Mouse (Mus musculus): ENCODE data around the gene Fbf1. TPM values are rescaled to one million over a fixed set of nuclear protein-coding genes. Genes with fewer than 3 reads are reported as not detected.
A peak's percentile ranks its signal among the peaks of the same experiment; 100 is the strongest.
"Not testable (repeated sequence)": the region's sequence is repeated elsewhere in the genome, so short reads cannot be mapped to it uniquely, and the experiment has no call there.

Gene Fbf1
- polyA plus RNA-seq, 1 experiment from 2014 or later: 36.8 TPM

DNA sequence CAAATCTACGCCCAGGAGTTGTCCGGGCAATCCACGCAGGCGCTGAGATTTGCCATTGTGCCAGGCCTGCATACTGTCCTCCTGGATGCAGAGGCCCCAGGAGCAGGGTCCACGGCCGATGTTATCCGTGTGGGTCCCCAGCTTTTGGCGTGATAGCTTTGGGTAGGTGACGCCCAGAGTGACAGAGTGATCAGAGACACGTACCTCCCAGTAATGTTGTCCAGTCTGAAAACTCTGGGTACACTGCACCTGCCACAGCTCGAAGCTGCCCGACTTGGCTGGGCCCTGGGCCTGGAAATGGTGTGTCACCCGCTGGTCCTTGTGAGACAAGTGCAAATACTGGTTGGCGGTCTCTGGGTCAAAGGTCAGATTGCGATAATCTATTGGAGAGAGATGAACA lies 41.7 kb downstream of the Fbf1 start:
- H3K4me2 ChIP-seq (replicated peaks; ENCODE audit: low read depth, low read length): no peak overlapping the region
- no peak overlapping the region for H3K4me3 ChIP-seq (ENCODE audit: low read length)
- H3K9ac ChIP-seq (ENCODE audit: low read depth, low read length): no peak overlapping the region
- no peaks in the 10 kb centered on the region for H3K9me3 ChIP-seq (ENCODE audit: control insufficient read depth, low read length)
- no peak overlapping the region for H3K27ac ChIP-seq (ENCODE audit: low read depth, low read length)
- 96% methylated on average over 15 of the region's 15 CpGs for WGBS
- peaks cover 8% of the 10 kb centered on the region; the same call in 1 of the 2 replicates for H3K36me3 ChIP-seq (ENCODE audit: control insufficient read depth, insufficient read depth, low read length)
- no peaks in the 10 kb centered on the region for H3K27me3 ChIP-seq (ENCODE audit: control insufficient read depth, insufficient read depth, low read length)
- peaks cover 7% of the 10 kb centered on the region for H3K4me1 ChIP-seq (ENCODE audit: control insufficient read depth, insufficient read depth, low read length)
- ATAC-seq (ENCODE audit: low FRiP score, low TSS enrichment): no peak

DNA sequence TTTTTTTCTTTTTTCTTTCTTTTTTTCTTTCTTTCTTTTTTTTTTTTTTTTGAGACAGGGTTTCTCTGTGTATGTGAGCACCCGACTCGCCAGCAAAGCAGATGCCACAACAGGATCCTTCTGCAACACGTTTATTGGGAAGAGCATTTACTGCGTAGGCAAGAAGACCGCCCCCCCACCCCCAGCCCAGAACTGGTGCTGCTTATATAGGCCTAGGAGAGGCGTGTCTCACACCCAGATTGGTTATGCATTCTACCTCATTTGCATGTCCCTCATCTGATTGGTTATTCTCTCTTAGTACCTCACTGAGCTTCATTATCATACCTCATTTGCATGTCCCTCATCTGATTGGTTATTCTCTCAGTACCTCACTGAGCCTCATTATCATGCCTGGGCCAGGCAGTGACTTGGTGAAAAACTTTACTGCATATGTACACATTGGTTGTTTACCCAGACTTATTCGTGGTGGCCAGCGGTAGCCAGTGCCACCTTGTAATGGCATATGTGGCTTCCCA lies 46.2 kb downstream of the Fbf1 start:
- H3K9ac ChIP-seq (ENCODE audit: low read depth, low read length); ATAC-seq (ENCODE audit: low FRiP score, low TSS enrichment); H3K4me1 ChIP-seq (ENCODE audit: control insufficient read depth, insufficient read depth, low read length); H3K36me3 ChIP-seq (ENCODE audit: control insufficient read depth, insufficient read depth, low read length); H3K27ac ChIP-seq (ENCODE audit: low read depth, low read length); H3K9me3 ChIP-seq (ENCODE audit: control insufficient read depth, low read length); H3K4me2 ChIP-seq (replicated peaks; ENCODE audit: low read depth, low read length); H3K4me3 ChIP-seq (ENCODE audit: low read length); H3K27me3 ChIP-seq (ENCODE audit: control insufficient read depth, insufficient read depth, low read length): not testable (repeated sequence)
- WGBS: 94% methylated on average over 8 of the region's 8 CpGs

DNA sequence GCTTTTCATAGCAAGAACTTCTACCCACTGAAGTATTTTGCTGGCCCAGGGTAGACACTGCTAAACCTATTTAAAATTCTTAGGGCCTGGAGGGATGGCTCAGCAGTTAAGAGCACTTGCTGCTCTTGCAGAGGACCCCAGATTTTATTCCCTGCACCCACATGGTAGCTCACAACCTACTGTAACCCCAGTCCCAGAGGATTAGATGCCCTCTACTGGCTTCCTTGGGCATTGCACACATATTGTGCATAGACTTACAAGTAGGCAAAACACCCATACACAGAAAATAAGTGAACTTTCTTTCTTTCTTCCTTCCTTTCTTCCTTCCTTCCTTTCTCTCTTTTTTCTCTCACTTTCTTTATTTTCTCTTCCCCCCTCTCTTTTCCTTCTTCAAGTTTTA lies 50.1 kb downstream of the Fbf1 start:
- no peak overlapping the region for H3K4me2 ChIP-seq (replicated peaks; ENCODE audit: low read depth, low read length)
- no peaks in the 10 kb centered on the region for H3K27me3 ChIP-seq (ENCODE audit: control insufficient read depth, insufficient read depth, low read length)
- no peak overlapping the region for H3K9ac ChIP-seq (ENCODE audit: low read depth, low read length)
- no peak overlapping the region for H3K27ac ChIP-seq (ENCODE audit: low read depth, low read length)
- H3K4me1 ChIP-seq (ENCODE audit: control insufficient read depth, insufficient read depth, low read length): no peaks in the 10 kb centered on the region
- H3K36me3 ChIP-seq (ENCODE audit: control insufficient read depth, insufficient read depth, low read length): 0 out of 2 replicates have a peak, but pooled peaks cover 4% of the 10 kb centered on the region
- H3K9me3 ChIP-seq (ENCODE audit: control insufficient read depth, low read length): no peaks in the 10 kb centered on the region
- no peak for ATAC-seq (ENCODE audit: low FRiP score, low TSS enrichment)
- H3K4me3 ChIP-seq (ENCODE audit: low read length): no peak overlapping the region

DNA sequence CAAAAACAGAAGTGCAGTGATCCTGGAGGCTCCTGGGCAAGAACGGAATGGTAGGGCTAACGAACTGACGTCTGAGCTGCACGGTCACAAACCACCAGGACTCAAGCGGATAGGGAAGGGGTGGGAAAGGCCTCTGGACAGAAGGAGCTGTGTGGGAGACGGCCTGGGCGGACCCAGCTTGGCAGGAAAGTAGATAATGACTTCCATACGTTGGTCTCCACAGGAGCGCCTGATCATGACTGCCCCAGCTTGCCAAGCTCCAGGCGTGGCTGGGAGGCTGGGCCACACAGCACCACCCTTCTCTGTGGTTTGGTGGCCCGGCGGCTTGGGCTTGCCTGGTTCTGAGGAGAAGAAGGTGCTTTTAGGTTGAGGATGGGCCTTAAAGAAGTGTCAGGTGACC lies 50.7 kb downstream of the Fbf1 start:
- Histone ChIP-seq H3K27me3 (ENCODE audit: control insufficient read depth, insufficient read depth, low read length) (no peaks in the 10 kb centered on the region), H3K9ac (ENCODE audit: low read depth, low read length) (no peak overlapping the region), H3K9me3 (ENCODE audit: control insufficient read depth, low read length) (no peaks in the 10 kb centered on the region), H3K27ac (ENCODE audit: low read depth, low read length) (no peak overlapping the region), H3K4me1 (ENCODE audit: control insufficient read depth, insufficient read depth, low read length) (no peaks in the 10 kb centered on the region), H3K4me2 (replicated peaks; ENCODE audit: low read depth, low read length) (no peak overlapping the region), H3K4me3 (ENCODE audit: low read length) (no peak overlapping the region), H3K36me3 (ENCODE audit: control insufficient read depth, insufficient read depth, low read length) (no peaks in the 10 kb centered on the region)
- 59% methylated on average over 12 of the region's 12 CpGs for WGBS
- ATAC-seq (ENCODE audit: low FRiP score, low TSS enrichment): no peak

DNA sequence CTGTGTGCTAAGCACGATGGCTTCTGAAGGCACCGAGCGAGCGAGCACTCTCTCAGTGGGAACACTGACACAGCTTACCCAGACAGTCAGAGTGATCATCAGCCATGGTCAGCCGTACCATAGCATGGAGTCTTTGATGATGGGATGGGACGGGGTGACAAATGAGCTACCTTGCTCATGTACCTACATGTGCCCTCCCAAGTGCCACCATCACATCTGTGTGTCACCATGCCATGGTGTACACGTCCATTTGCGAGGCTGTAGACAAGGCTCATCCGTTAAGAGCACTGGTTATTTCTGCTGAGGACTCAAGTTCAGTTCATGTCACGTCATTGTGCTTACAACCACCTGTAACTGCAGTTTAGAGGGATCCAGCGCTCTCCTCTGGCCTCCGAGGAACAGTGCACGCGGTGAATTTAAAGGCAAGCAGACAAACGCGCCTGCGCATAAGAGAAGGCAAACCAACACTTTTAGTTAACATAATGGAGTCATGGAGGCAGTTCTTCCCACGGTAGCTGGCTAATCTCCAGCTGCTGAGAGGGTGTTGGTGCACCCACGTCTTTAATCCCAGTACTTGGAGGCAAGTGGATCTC lies 56.3 kb downstream of the Fbf1 start:
- no peak overlapping the region for H3K4me3 ChIP-seq (ENCODE audit: low read length)
- H3K27ac ChIP-seq (ENCODE audit: low read depth, low read length): no peak overlapping the region
- H3K9me3 ChIP-seq (ENCODE audit: control insufficient read depth, low read length): no peaks in the 10 kb centered on the region
- peaks cover 35% of the 10 kb centered on the region for H3K27me3 ChIP-seq (ENCODE audit: control insufficient read depth, insufficient read depth, low read length)
- WGBS: 87% methylated on average over 19 of the region's 19 CpGs
- H3K4me2 ChIP-seq (replicated peaks; ENCODE audit: low read depth, low read length): no peak overlapping the region
- no peaks in the 10 kb centered on the region for H3K36me3 ChIP-seq (ENCODE audit: control insufficient read depth, insufficient read depth, low read length)
- peaks cover 25% of the 10 kb centered on the region for H3K4me1 ChIP-seq (ENCODE audit: control insufficient read depth, insufficient read depth, low read length)
- H3K9ac ChIP-seq (ENCODE audit: low read depth, low read length): no peak overlapping the region
- no peak for ATAC-seq (ENCODE audit: low FRiP score, low TSS enrichment)

DNA sequence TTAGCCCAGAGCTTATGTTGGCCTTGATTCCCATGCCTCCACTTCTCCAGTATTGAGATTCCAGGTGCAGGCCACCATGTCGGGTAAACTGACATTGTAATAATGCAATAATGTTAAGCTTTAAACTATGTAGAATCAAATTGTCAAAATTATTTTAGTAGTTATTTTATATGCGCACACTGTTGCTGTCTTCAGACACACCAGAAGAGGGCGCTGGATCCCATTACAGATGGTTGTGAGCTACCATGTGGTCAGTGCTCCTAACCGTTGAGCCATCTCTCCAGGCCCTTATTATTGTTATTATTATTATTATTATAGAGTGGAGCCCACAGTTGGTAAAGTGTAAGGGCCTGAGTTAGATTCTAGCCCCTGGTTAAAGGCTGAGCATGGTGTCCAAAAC lies 56.9 kb downstream of the Fbf1 start:
- H3K36me3 ChIP-seq (ENCODE audit: control insufficient read depth, insufficient read depth, low read length): no peaks in the 10 kb centered on the region
- H3K4me1 ChIP-seq (ENCODE audit: control insufficient read depth, insufficient read depth, low read length): peaks cover 31% of the 10 kb centered on the region
- H3K9me3 ChIP-seq (ENCODE audit: control insufficient read depth, low read length): no peaks in the 10 kb centered on the region
- WGBS: 81% methylated on average over 4 of the region's 4 CpGs
- peaks cover 40% of the 10 kb centered on the region for H3K27me3 ChIP-seq (ENCODE audit: control insufficient read depth, insufficient read depth, low read length)
- H3K4me3 ChIP-seq (ENCODE audit: low read length): no peak overlapping the region
- H3K27ac ChIP-seq (ENCODE audit: low read depth, low read length): no peak overlapping the region
- no peak for ATAC-seq (ENCODE audit: low FRiP score, low TSS enrichment)
- H3K9ac ChIP-seq (ENCODE audit: low read depth, low read length): no peak overlapping the region
- no peak overlapping the region for H3K4me2 ChIP-seq (replicated peaks; ENCODE audit: low read depth, low read length)

DNA sequence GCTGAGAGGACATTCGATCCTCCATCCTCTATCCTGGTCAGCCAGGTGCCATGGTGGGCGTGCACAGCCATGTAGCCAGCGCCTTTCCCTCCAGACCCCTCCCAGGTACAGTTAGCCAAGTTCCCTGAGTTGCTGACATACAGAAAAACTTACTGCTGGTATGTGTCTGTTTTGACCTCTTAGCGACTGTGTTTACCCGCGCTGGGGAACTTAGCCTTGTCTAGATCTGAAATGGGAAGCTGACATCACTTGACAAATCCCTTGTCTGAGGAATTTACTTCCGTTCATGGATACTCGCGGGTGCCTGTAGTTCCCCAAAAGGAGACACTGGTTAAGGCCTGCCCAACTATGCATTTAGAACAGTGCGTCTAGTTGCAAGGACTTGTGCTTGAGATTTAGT lies 57.4 kb downstream of the Fbf1 start:
- ATAC-seq (ENCODE audit: low FRiP score, low TSS enrichment): no peak; the same call in 1 of the 2 replicates
- peak overlapping the region; percentile 47 for H3K4me3 ChIP-seq (ENCODE audit: low read length)
- no peaks in the 10 kb centered on the region for H3K9me3 ChIP-seq (ENCODE audit: control insufficient read depth, low read length)
- peaks cover 40% of the 10 kb centered on the region for H3K27me3 ChIP-seq (ENCODE audit: control insufficient read depth, insufficient read depth, low read length)
- peaks cover 36% of the 10 kb centered on the region for H3K4me1 ChIP-seq (ENCODE audit: control insufficient read depth, insufficient read depth, low read length)
- peak overlapping the region; percentile 56; the same call in 1 of the 2 replicates for H3K9ac ChIP-seq (ENCODE audit: low read depth, low read length)
- H3K4me2 ChIP-seq (replicated peaks; ENCODE audit: low read depth, low read length): peak overlapping the region; percentile 59
- no peak overlapping the region for H3K27ac ChIP-seq (ENCODE audit: low read depth, low read length)
- H3K36me3 ChIP-seq (ENCODE audit: control insufficient read depth, insufficient read depth, low read length): no peaks in the 10 kb centered on the region
- WGBS: 24% methylated on average over 10 of the region's 10 CpGs

DNA sequence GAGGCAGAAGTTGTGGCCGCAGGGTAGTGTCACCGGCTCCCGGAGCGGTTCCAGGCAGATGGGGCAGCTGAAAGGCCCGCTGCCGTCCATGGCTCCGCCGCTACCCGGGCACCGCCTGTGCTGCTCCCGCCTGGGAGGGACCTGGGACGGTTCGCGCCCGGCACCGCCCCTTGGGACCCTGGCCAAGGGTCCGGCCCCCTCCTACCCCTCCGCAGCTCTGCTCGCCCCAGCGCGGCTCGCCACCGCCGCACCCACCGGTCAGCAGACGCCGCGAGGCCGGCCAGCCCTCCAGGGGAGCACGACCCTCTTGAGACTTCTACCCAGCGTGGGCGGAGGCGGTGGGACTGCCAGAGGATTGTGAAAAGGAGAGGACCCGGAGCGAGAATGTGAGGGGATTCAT lies 57.8 kb downstream of the Fbf1 start:
- H3K4me1 ChIP-seq (ENCODE audit: control insufficient read depth, insufficient read depth, low read length): peaks cover 38% of the 10 kb centered on the region
- H3K36me3 ChIP-seq (ENCODE audit: control insufficient read depth, insufficient read depth, low read length): no peaks in the 10 kb centered on the region
- H3K27me3 ChIP-seq (ENCODE audit: control insufficient read depth, insufficient read depth, low read length): peaks cover 40% of the 10 kb centered on the region
- no peaks in the 10 kb centered on the region for H3K9me3 ChIP-seq (ENCODE audit: control insufficient read depth, low read length)
- H3K9ac ChIP-seq (ENCODE audit: low read depth, low read length): peak overlapping the region; percentile 56
- peak; percentile 44 for ATAC-seq (ENCODE audit: low FRiP score, low TSS enrichment)
- peak overlapping the region; percentile 59 for H3K4me2 ChIP-seq (replicated peaks; ENCODE audit: low read depth, low read length)
- H3K4me3 ChIP-seq (ENCODE audit: low read length): peak overlapping the region; percentile 47
- no peak overlapping the region for H3K27ac ChIP-seq (ENCODE audit: low read depth, low read length)
- WGBS: under 1% methylated on average over 25 of the region's 35 CpGs

DNA sequence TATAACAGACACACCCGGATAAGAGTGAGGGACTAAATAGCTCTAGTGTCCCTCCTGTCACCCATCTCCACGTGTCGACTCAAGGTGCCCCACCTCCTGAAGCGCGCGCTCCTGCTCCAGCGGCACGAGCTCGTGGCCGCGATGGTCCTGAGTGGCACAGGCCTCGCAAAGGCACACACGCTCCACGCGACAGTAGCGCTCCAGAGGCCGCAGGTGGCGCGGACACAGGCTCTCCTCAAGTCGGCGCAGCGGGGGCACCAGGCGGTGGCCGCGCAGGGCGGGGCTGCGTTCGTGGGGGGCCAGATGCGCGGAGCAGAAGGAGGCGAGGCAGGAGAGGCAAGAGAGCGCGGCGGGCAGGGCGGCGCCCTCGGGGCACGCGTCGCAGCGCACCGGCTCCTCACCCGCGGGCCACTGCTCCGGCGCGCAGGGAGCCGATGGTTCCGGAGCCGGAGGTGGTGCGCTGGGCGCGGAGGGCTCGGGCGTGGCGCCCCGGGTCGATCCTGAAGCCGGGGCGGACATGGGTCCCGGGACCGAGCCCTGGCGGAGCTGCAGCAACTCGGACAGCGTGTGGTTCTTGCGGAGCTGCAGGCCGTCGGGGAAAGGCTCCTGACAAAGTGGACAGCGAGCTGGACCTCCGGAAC lies 58.4 kb downstream of the Fbf1 start:
- Histone ChIP-seq H3K27ac (ENCODE audit: low read depth, low read length) (no peak overlapping the region; the same call in 1 of the 2 replicates), H3K27me3 (ENCODE audit: control insufficient read depth, insufficient read depth, low read length) (peaks cover 40% of the 10 kb centered on the region), H3K9ac (ENCODE audit: low read depth, low read length) (peak overlapping the region; percentile 56), H3K9me3 (ENCODE audit: control insufficient read depth, low read length) (no peaks in the 10 kb centered on the region), H3K4me1 (ENCODE audit: control insufficient read depth, insufficient read depth, low read length) (peaks cover 40% of the 10 kb centered on the region), H3K4me3 (ENCODE audit: low read length) (peak overlapping the region; percentile 47), H3K36me3 (ENCODE audit: control insufficient read depth, insufficient read depth, low read length) (no peaks in the 10 kb centered on the region), H3K4me2 (replicated peaks; ENCODE audit: low read depth, low read length) (peak overlapping the region; percentile 59)
- WGBS: 1% methylated on average over 62 of the region's 70 CpGs
- ATAC-seq (ENCODE audit: low FRiP score, low TSS enrichment): peak; percentile 16; the same call in 1 of the 2 replicates

All from kidney, embryonic 14.5 days (tissue).